Mouse (Mus musculus): ENCODE measurements around the gene Fermt3. TPM values are rescaled to one million over a fixed set of nuclear protein-coding genes. Genes with fewer than 3 reads are reported as not detected.

Gene Fermt3
- polyA plus RNA-seq, 1 experiment: 0.37 TPM

- Histone ChIP-seq H3K79me2 (ENCODE audit: control insufficient read depth, insufficient read depth) (no peaks in the 10 kb centered on the region), H3K4me3 (ENCODE audit: insufficient read depth, poor library complexity, severe bottlenecking) (peak overlapping the region; percentile 46), H3K27me3 (ENCODE audit: control insufficient read depth, insufficient read depth, insufficient read length) (no peaks in the 10 kb centered on the region), H3ac (ENCODE audit: control insufficient read depth, insufficient read length, low read depth) (peak overlapping the region; percentile 92), H3K79me3 (ENCODE audit: low read depth) (no peaks in the 10 kb centered on the region), H3K36me3 (ENCODE audit: control insufficient read depth, insufficient read depth) (peaks cover 29% of the 10 kb centered on the region)
- TF ChIP-seq MYOD1 (IDR thresholded peaks at IDR 0.05; ENCODE audit: control insufficient read depth, insufficient read length, low read depth) (no peak), MYOG (IDR thresholded peaks at IDR 0.05; ENCODE audit: control insufficient read depth, extremely low read depth, insufficient read length) (no peak), MAX (IDR thresholded peaks at IDR 0.05) (no peak), USF1 (IDR thresholded peaks at IDR 0.05; ENCODE audit: low read depth) (no peak), FOSL1 (IDR thresholded peaks at IDR 0.05; ENCODE audit: insufficient read depth, low read length, poor library complexity, severe bottlenecking) (no peak), CTCF (IDR thresholded peaks at IDR 0.05; ENCODE audit: control insufficient read depth, insufficient read depth, insufficient read length) (no peak), CEBPB (IDR thresholded peaks at IDR 0.05; ENCODE audit: low read depth) (no peak)
Observed at GRCm38 (mm10) chr19:6950613-6951153, 68.6 kb downstream of the Fermt3 start.

GRCm38 (mm10) chr19:6949951-6950350, 69.3 kb downstream of the Fermt3 start:
- TF ChIP-seq MYOG (IDR thresholded peaks at IDR 0.05; ENCODE audit: control insufficient read depth, extremely low read depth, insufficient read length) (no peak), MAX (IDR thresholded peaks at IDR 0.05) (no peak), FOSL1 (IDR thresholded peaks at IDR 0.05; ENCODE audit: insufficient read depth, low read length, poor library complexity, severe bottlenecking) (no peak), MYOD1 (IDR thresholded peaks at IDR 0.05; ENCODE audit: control insufficient read depth, insufficient read length, low read depth) (no peak), CTCF (IDR thresholded peaks at IDR 0.05; ENCODE audit: control insufficient read depth, insufficient read depth, insufficient read length) (no peak), CEBPB (IDR thresholded peaks at IDR 0.05; ENCODE audit: low read depth) (no peak)
- Histone ChIP-seq H3K79me2 (ENCODE audit: control insufficient read depth, insufficient read depth) (no peaks in the 10 kb centered on the region), H3ac (ENCODE audit: control insufficient read depth, insufficient read length, low read depth) (peak overlapping the region; percentile 39), H3K36me3 (ENCODE audit: control insufficient read depth, insufficient read depth) (peaks cover 24% of the 10 kb centered on the region), H3K27me3 (ENCODE audit: control insufficient read depth, insufficient read depth, insufficient read length) (no peaks in the 10 kb centered on the region), H3K79me3 (ENCODE audit: low read depth) (no peaks in the 10 kb centered on the region), H3K4me3 (ENCODE audit: insufficient read depth, poor library complexity, severe bottlenecking) (no peak overlapping the region)

GRCm38 (mm10) chr19:6949532-6949931, 69.7 kb downstream of the Fermt3 start:
- Histone ChIP-seq H3K79me2 (ENCODE audit: control insufficient read depth, insufficient read depth) (no peaks in the 10 kb centered on the region), H3K36me3 (ENCODE audit: control insufficient read depth, insufficient read depth) (peaks cover 20% of the 10 kb centered on the region), H3K79me3 (ENCODE audit: low read depth) (no peaks in the 10 kb centered on the region), H3K27me3 (ENCODE audit: control insufficient read depth, insufficient read depth, insufficient read length) (no peaks in the 10 kb centered on the region), H3ac (ENCODE audit: control insufficient read depth, insufficient read length, low read depth) (no peak overlapping the region), H3K4me3 (ENCODE audit: insufficient read depth, poor library complexity, severe bottlenecking) (no peak overlapping the region)
- TF ChIP-seq CEBPB (IDR thresholded peaks at IDR 0.05; ENCODE audit: low read depth) (no peak), CTCF (IDR thresholded peaks at IDR 0.05; ENCODE audit: control insufficient read depth, insufficient read depth, insufficient read length) (no peak)

Other genes starting within 250 kb of the Fermt3 start
- gene Rps6ka4, start 178.8 kb downstream of the Fermt3 start, polyA plus RNA-seq (2012; fragmentation: generic; extraction: Trizol): 103 TPM
- 0.27 TPM for gene Ccdc88b, start 161.3 kb downstream of the Fermt3 start, polyA plus RNA-seq (2012; fragmentation: generic; extraction: Trizol)
- gene Trmt112, start 109.8 kb downstream of the Fermt3 start, polyA plus RNA-seq (2012; fragmentation: generic; extraction: Trizol): 264 TPM
- gene Prdx5, start 109.4 kb downstream of the Fermt3 start, polyA plus RNA-seq (2012; fragmentation: generic; extraction: Trizol): 270 TPM
- 43.2 TPM for gene Esrra, start 97.7 kb downstream of the Fermt3 start, polyA plus RNA-seq (2012; fragmentation: generic; extraction: Trizol)
- 0.16 TPM for gene Catsperz, start 94.1 kb downstream of the Fermt3 start, polyA plus RNA-seq (2012; fragmentation: generic; extraction: Trizol)
- gene Kcnk4, start 85.0 kb downstream of the Fermt3 start, polyA plus RNA-seq (2012; fragmentation: generic; extraction: Trizol): 0.26 TPM
- 84.0 TPM for gene Bad, start 77.6 kb downstream of the Fermt3 start, polyA plus RNA-seq (2012; fragmentation: generic; extraction: Trizol)
- 31.2 TPM for gene Gpr137, start 77.0 kb downstream of the Fermt3 start, polyA plus RNA-seq (2012; fragmentation: generic; extraction: Trizol)
- 1,811 TPM for gene Ppp1r14b, start 44.5 kb downstream of the Fermt3 start, polyA plus RNA-seq (2012; fragmentation: generic; extraction: Trizol)
- 51.7 TPM for gene Plcb3, start 43.0 kb downstream of the Fermt3 start, polyA plus RNA-seq (2012; fragmentation: generic; extraction: Trizol)
- 148 TPM for gene Fkbp2, start 39.0 kb downstream of the Fermt3 start, polyA plus RNA-seq (2012; fragmentation: generic; extraction: Trizol)
- gene Vegfb, start 31.8 kb downstream of the Fermt3 start, polyA plus RNA-seq (2012; fragmentation: generic; extraction: Trizol): 37.7 TPM
- 12.2 TPM for gene Dnajc4, start 26.9 kb downstream of the Fermt3 start, polyA plus RNA-seq (2012; fragmentation: generic; extraction: Trizol)
- gene Nudt22, start 23.4 kb downstream of the Fermt3 start, polyA plus RNA-seq (2012; fragmentation: generic; extraction: Trizol): 18.2 TPM
- 4.7 TPM for gene Trpt1, start 23.3 kb downstream of the Fermt3 start, polyA plus RNA-seq (2012; fragmentation: generic; extraction: Trizol)
- 309 TPM for gene Stip1, start 20.5 kb upstream of the Fermt3 start, polyA plus RNA-seq (2012; fragmentation: generic; extraction: Trizol)
- gene Macrod1, start 37.3 kb upstream of the Fermt3 start, polyA plus RNA-seq (2012; fragmentation: generic; extraction: Trizol): 8.3 TPM
- 0.08 TPM for gene Flrt1, start 86.3 kb upstream of the Fermt3 start, polyA plus RNA-seq (2012; fragmentation: generic; extraction: Trizol)
- 121 TPM for gene Otub1, start 186.8 kb upstream of the Fermt3 start, polyA plus RNA-seq (2012; fragmentation: generic; extraction: Trizol)
- gene Cox8a, start 198.1 kb upstream of the Fermt3 start, polyA plus RNA-seq (2012; fragmentation: generic; extraction: Trizol): 960 TPM
- gene Naa40, start 221.7 kb upstream of the Fermt3 start, polyA plus RNA-seq (2012; fragmentation: generic; extraction: Trizol): 16.8 TPM
- gene Rcor2, start 247.9 kb upstream of the Fermt3 start, polyA plus RNA-seq (2012; fragmentation: generic; extraction: Trizol): 21.0 TPM

Measured in C2C12 (cell line).